In genomic region chr5:108708981-108709731, GRCm38 (mm10) we compare ENCODE assay signal across 11 mouse cellular contexts. TPM values are rescaled to one million over a fixed set of nuclear protein-coding genes. Genes with fewer than 3 reads are reported as not detected.
DNase-seq lines count a peak whose midpoint lies in the region; ATAC-seq lines count a peak whose summit lies in the region.
"Had no signal": no experiment of that assay in that cellular context is flagged by ENCODE, and none has a peak within 500 bp of the region (broad histone marks: within the 10 kb centered on the region; RNA-seq: fewer than 3 reads in every experiment).

No protein-coding gene starts in this region.

- no peak overlapping the region for H3K27ac ChIP-seq in heart, embryonic 12.5 days (ENCODE audit: poor library complexity, severe bottlenecking)
- no peak overlapping the region for H3K27ac ChIP-seq in midbrain, embryonic 13.5 days
- H3K27ac ChIP-seq in midbrain, embryonic 14.5 days (replicated peaks; ENCODE audit: low read depth, low read length), result no peak overlapping the region
- peak overlapping the region; percentile 82 for H3K27ac ChIP-seq in liver, embryonic 12.5 days
- H3K27ac ChIP-seq: forebrain, embryonic 10.5 days; hindbrain, postnatal 0 days had no signal

- no peaks in the 10 kb centered on the region for H3K9me3 ChIP-seq in heart, embryonic 12.5 days (replicated peaks)
- H3K9me3 ChIP-seq in midbrain, embryonic 13.5 days, result no peaks in the 10 kb centered on the region
- H3K9me3 ChIP-seq in midbrain, embryonic 14.5 days (ENCODE audit: control insufficient read depth, low read length), result no peaks in the 10 kb centered on the region
- H3K9me3 ChIP-seq in liver, embryonic 12.5 days (replicated peaks), result no peaks in the 10 kb centered on the region
- H3K9me3 ChIP-seq: forebrain, embryonic 10.5 days had no signal

- no peak overlapping the region for H3K9ac ChIP-seq in heart, embryonic 12.5 days
- H3K9ac ChIP-seq in midbrain, embryonic 13.5 days (replicated peaks), result no peak overlapping the region
- H3K9ac ChIP-seq in midbrain, embryonic 14.5 days (replicated peaks; ENCODE audit: low read length), result no peak overlapping the region
- peak overlapping the region; percentile 49; the same call in 1 of the 2 replicates for H3K9ac ChIP-seq in liver, embryonic 12.5 days

- H3K36me3 ChIP-seq in heart, embryonic 12.5 days, result peaks cover 44% of the 10 kb centered on the region
- H3K36me3 ChIP-seq in midbrain, embryonic 13.5 days, result peaks cover 21% of the 10 kb centered on the region
- 0 out of 2 replicates have a peak, but pooled peaks cover 16% of the 10 kb centered on the region for H3K36me3 ChIP-seq in midbrain, embryonic 14.5 days (ENCODE audit: control insufficient read depth, insufficient read depth, low read length)
- H3K36me3 ChIP-seq in liver, embryonic 12.5 days, result peaks cover 38% of the 10 kb centered on the region

- intact Hi-C loops in heart, postnatal 14 days (cut with DNase I), result no loop called here

- WGBS in heart, embryonic 12.5 days, result 30% methylated on average over 6 of the region's 6 CpGs
- 70% methylated on average over 6 of the region's 6 CpGs for WGBS in midbrain, embryonic 13.5 days
- WGBS in midbrain, embryonic 14.5 days, result 64% methylated on average over 6 of the region's 6 CpGs
- WGBS in liver, embryonic 12.5 days (ENCODE audit: insufficient replicate concordance), result 42% methylated on average over 6 of the region's 6 CpGs

- no peak for DNase-seq in heart, postnatal 14 days
- DNase-seq in midbrain, embryonic 14.5 days, result no peak
- DNase-seq in thymus, postnatal 25 days, result no peak
- no peak for DNase-seq in thymus, postnatal 14 days
- DNase-seq: cerebellum, adult 18-20 months had no signal

- peak; percentile 68 for ATAC-seq in heart, embryonic 12.5 days (ENCODE audit: insufficient number of reproducible peaks, low FRiP score)
- 0 out of 2 replicates have a peak, but pooled peaks have one; percentile 40 for ATAC-seq in midbrain, embryonic 13.5 days
- ATAC-seq in midbrain, embryonic 14.5 days (ENCODE audit: low FRiP score, low TSS enrichment), result no peak
- ATAC-seq in liver, embryonic 12.5 days, result peak; percentile 63
- ATAC-seq: activated CD4-positive, CD25-positive, alpha-beta regulatory T cell, adult 4 months; hindbrain, postnatal 0 days had no signal

- H3K4me1 ChIP-seq in heart, embryonic 12.5 days (replicated peaks), result peaks cover 26% of the 10 kb centered on the region
- H3K4me1 ChIP-seq in midbrain, embryonic 13.5 days (replicated peaks), result no peaks in the 10 kb centered on the region
- no peaks in the 10 kb centered on the region for H3K4me1 ChIP-seq in midbrain, embryonic 14.5 days (ENCODE audit: control insufficient read depth, insufficient read depth, low read length)
- H3K4me1 ChIP-seq in liver, embryonic 12.5 days, result peaks cover 42% of the 10 kb centered on the region

- H3K27me3 ChIP-seq in heart, embryonic 12.5 days (replicated peaks), result no peaks in the 10 kb centered on the region
- no peaks in the 10 kb centered on the region for H3K27me3 ChIP-seq in midbrain, embryonic 13.5 days
- H3K27me3 ChIP-seq in midbrain, embryonic 14.5 days (ENCODE audit: control insufficient read depth, insufficient read depth, low read length), result no peaks in the 10 kb centered on the region
- H3K27me3 ChIP-seq in liver, embryonic 12.5 days (replicated peaks), result peaks cover 4% of the 10 kb centered on the region; the same call in 1 of the 2 replicates

- no peak overlapping the region for H3K4me2 ChIP-seq in heart, embryonic 12.5 days
- no peak overlapping the region for H3K4me2 ChIP-seq in midbrain, embryonic 13.5 days (replicated peaks)
- H3K4me2 ChIP-seq in midbrain, embryonic 14.5 days (ENCODE audit: low read length), result no peak overlapping the region
- peak overlapping the region; percentile 41; the same call in 1 of the 2 replicates for H3K4me2 ChIP-seq in liver, embryonic 12.5 days

- no peak overlapping the region for H3K4me3 ChIP-seq in heart, embryonic 12.5 days
- no peak overlapping the region for H3K4me3 ChIP-seq in midbrain, embryonic 13.5 days (replicated peaks)
- H3K4me3 ChIP-seq in midbrain, embryonic 14.5 days (replicated peaks; ENCODE audit: low read depth, low read length), result no peak overlapping the region
- H3K4me3 ChIP-seq in liver, embryonic 12.5 days, result no peak overlapping the region
- H3K4me3 ChIP-seq: forebrain, embryonic 10.5 days had no signal

RNA-seq across cellular contexts. Expression of gene Fgfrl1, which starts 17.0 kb away (rescaled TPM):
- polyA plus RNA-seq in heart, embryonic 12.5 days (2016; fragmentation: Nextera tagmentation; extraction: Ambion mirVana), result 39.1 and 40.1 TPM in 2 replicates
- 10 to 100 TPM; 16.6 to 16.9 TPM for total RNA-seq in heart, postnatal 14 days (2021)
- polyA plus RNA-seq in midbrain, embryonic 13.5 days (2015; fragmentation: Nextera tagmentation; extraction: Ambion mirVana), result 4.0 and 5.3 TPM in 2 replicates
- polyA plus RNA-seq in midbrain, embryonic 14.5 days (2014; fragmentation: Nextera tagmentation; extraction: Ambion mirVana), result 3.6 and 5.2 TPM in 2 replicates
- 18.0 and 18.6 TPM in 2 replicates for polyA plus RNA-seq in liver, embryonic 12.5 days (2016; fragmentation: Nextera tagmentation; extraction: Ambion mirVana)
- polyA plus RNA-seq: activated CD4-positive, CD25-positive, alpha-beta regulatory T cell, adult 4 months had no signal

RNA-seq across cellular contexts. Expression of gene Slc26a1, which starts 33.8 kb away (rescaled TPM):
- 0.54 and 1.0 TPM in 2 replicates for polyA plus RNA-seq in heart, embryonic 12.5 days (2016; fragmentation: Nextera tagmentation; extraction: Ambion mirVana)
- not detected for total RNA-seq in heart, postnatal 14 days (2021)
- 1.7 and 2.6 TPM in 2 replicates for polyA plus RNA-seq in midbrain, embryonic 13.5 days (2015; fragmentation: Nextera tagmentation; extraction: Ambion mirVana)
- 2.9 and 3.6 TPM in 2 replicates for polyA plus RNA-seq in midbrain, embryonic 14.5 days (2014; fragmentation: Nextera tagmentation; extraction: Ambion mirVana)
- 12.7 and 12.9 TPM in 2 replicates for polyA plus RNA-seq in liver, embryonic 12.5 days (2016; fragmentation: Nextera tagmentation; extraction: Ambion mirVana)

RNA-seq across cellular contexts. Expression of gene Dgkq, which starts 39.7 kb away (rescaled TPM):
- polyA plus RNA-seq in heart, embryonic 12.5 days (2016; fragmentation: Nextera tagmentation; extraction: Ambion mirVana), result 8.4 and 9.4 TPM in 2 replicates
- 10 to 100 TPM; 12.5 to 12.8 TPM for total RNA-seq in heart, postnatal 14 days (2021)
- 23.7 and 26.6 TPM in 2 replicates for polyA plus RNA-seq in midbrain, embryonic 13.5 days (2015; fragmentation: Nextera tagmentation; extraction: Ambion mirVana)
- polyA plus RNA-seq in midbrain, embryonic 14.5 days (2014; fragmentation: Nextera tagmentation; extraction: Ambion mirVana), result 24.4 and 32.5 TPM in 2 replicates
- polyA plus RNA-seq in liver, embryonic 12.5 days (2016; fragmentation: Nextera tagmentation; extraction: Ambion mirVana), result 6.2 and 7.1 TPM in 2 replicates

RNA-seq across cellular contexts. Expression of gene Idua, which starts 49.0 kb away (rescaled TPM):
- polyA plus RNA-seq in heart, embryonic 12.5 days (2016; fragmentation: Nextera tagmentation; extraction: Ambion mirVana), result 16.5 and 17.8 TPM in 2 replicates
- total RNA-seq in heart, postnatal 14 days (2021), result 10 to 100 TPM; 16.7 to 16.9 TPM
- polyA plus RNA-seq in midbrain, embryonic 13.5 days (2015; fragmentation: Nextera tagmentation; extraction: Ambion mirVana), result 10.6 and 10.7 TPM in 2 replicates
- 11.9 and 12.7 TPM in 2 replicates for polyA plus RNA-seq in midbrain, embryonic 14.5 days (2014; fragmentation: Nextera tagmentation; extraction: Ambion mirVana)
- polyA plus RNA-seq in liver, embryonic 12.5 days (2016; fragmentation: Nextera tagmentation; extraction: Ambion mirVana), result 5.9 TPM in 2 replicates
